Mouse (Mus musculus): ENCODE measurements around the gene Tirap.

DNA sequence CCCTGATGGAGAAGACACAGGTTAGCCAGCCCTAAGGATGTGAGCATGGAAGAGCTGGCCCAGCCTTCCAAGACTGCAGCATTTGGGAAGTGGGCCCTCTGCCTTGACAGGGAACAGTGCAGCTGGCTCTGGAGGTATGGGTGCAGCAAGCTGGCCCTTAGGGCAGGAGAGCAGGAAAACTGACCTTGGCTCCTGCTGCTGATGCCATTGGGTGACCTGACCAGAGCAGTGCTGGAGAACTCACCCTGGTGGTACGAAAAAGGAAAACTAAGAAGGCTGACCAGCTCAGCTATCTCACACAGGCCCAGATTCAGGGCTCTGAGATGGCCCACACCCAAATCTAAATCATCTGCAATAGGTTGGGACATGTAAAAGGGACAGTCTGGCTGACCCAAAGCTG is 54.3 kb downstream of the Tirap start:
- TF ChIP-seq POLR2A (IDR thresholded peaks at IDR 0.05; ENCODE audit: borderline replicate concordance, insufficient read depth, low read length) (no peak), CTCF (IDR thresholded peaks at IDR 0.05; ENCODE audit: borderline replicate concordance, insufficient read depth, low read depth, low read length) (no peak)

Measured in cerebellum, adult 2 months (tissue).